Mouse (Mus musculus) C2C12 (cell line): ENCODE data around the gene Grik2. TPM values are rescaled to one million over a fixed set of nuclear protein-coding genes. Genes with fewer than 3 reads are reported as not detected.
"Not testable (repeated sequence)": the region's sequence is repeated elsewhere in the genome, so short reads cannot be mapped to it uniquely, and the experiment has no call there.

Source experiments
- H3K27me3 ChIP-seq: one replicate; pipeline ENCODE4 v1.6.1; 2011; ENCODE audit not compliant: control insufficient read depth, insufficient read depth, insufficient read length
- H3K36me3 ChIP-seq: one replicate; pipeline ENCODE4 v1.6.1; 2011; ENCODE audit not compliant: control insufficient read depth, insufficient read depth
- H3K4me3 ChIP-seq: one replicate; pipeline ENCODE4 v1.5.1; 2011; ENCODE audit warnings: mild to moderate bottlenecking, control low read depth; ENCODE audit not compliant: poor library complexity, insufficient read depth, severe bottlenecking
- H3K79me2 ChIP-seq: one replicate; pipeline ENCODE4 v1.6.1; 2011; ENCODE audit not compliant: control insufficient read depth, insufficient read depth
- H3K79me3 ChIP-seq: one replicate; pipeline ENCODE4 v1.6.1; 2011; ENCODE audit warnings: low read depth, control low read depth
- H3ac ChIP-seq: one replicate; pipeline ENCODE3; 2011; ENCODE audit warnings: low read depth; ENCODE audit not compliant: control insufficient read depth, insufficient read length
- CEBPB ChIP-seq: IDR thresholded peaks from one replicate; pipeline ENCODE4 v1.6.1; 2011; ENCODE audit warnings: low read depth, mild to moderate bottlenecking, control low read depth, moderate library complexity
- CTCF ChIP-seq: IDR thresholded peaks from one replicate; pipeline ENCODE4 v1.5.1; 2011; ENCODE audit not compliant: control insufficient read depth, insufficient read depth, insufficient read length
- FOSL1 ChIP-seq: IDR thresholded peaks from one replicate; pipeline ENCODE4 v1.8.0; 2011; ENCODE audit warnings: mild to moderate bottlenecking, low read length; ENCODE audit not compliant: poor library complexity, insufficient read depth, severe bottlenecking
- MAX ChIP-seq: IDR thresholded peaks from one replicate; pipeline ENCODE4 v1.6.1; 2011; ENCODE audit warnings: mild to moderate bottlenecking, control low read depth
- MYOD1 ChIP-seq: IDR thresholded peaks from one replicate; pipeline ENCODE4 v1.6.1; 2011; ENCODE audit warnings: low read depth; ENCODE audit not compliant: control insufficient read depth, insufficient read length
- MYOG ChIP-seq: IDR thresholded peaks from one replicate; pipeline ENCODE4 v1.6.1; 2011; ENCODE audit not compliant: control insufficient read depth, insufficient read length; ENCODE audit errors: extremely low read depth
- USF1 ChIP-seq: IDR thresholded peaks from one replicate; pipeline ENCODE4 v1.6.1; 2011; ENCODE audit warnings: low read depth, mild to moderate bottlenecking, control low read depth, moderate library complexity
- polyA plus RNA-seq: library from polyadenylated mRNA; unstranded; fragments of >200 nt; fragmentation: generic; extraction: Trizol; gene quantifications from one replicate; pipeline ENCODE4 v1.2.1, GENCODE M21; 2012; ENCODE audit warnings: missing spikeins

The Grik2 gene
- polyA plus RNA-seq, 1 experiment: 0.19 TPM

DNA sequence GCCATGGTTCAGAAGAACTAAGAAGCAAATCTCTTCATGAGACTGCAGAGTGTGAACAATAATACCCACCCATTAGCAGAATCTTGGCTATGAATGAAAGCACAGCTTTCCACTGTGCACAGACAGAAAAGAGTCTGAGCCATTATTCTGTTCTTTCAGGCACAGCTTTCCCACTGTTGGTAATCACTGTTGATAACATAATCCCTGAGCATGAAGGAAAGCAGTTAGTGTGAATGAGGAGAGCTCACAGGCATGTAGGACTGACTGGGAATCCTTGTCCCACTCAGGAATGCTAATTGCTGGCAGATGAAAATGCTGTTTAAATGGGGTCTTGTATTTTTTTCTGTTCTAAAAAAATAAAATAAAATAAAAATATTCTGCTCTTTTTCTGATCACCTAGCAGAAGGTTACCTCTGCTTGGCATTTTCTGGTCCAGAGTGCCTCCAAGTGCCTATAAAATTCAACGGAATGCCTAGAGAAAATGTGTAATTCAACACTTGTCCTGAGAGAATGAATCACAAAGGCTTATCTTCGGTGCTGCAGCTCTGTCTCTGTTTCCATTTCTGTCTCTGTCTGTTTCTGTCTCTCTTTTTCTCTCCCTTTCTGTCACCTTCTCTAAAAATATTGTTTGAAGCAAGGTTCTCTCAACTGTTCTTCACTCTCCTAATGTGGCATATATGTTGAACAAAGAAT is 532.2 kb downstream of the Grik2 start:
- Histone ChIP-seq H3K79me2 (no peaks in the 10 kb centered on the region), H3K36me3 (no peaks in the 10 kb centered on the region), H3ac (no peak overlapping the region), H3K4me3 (no peak overlapping the region), H3K27me3 (no peaks in the 10 kb centered on the region), H3K79me3 (no peaks in the 10 kb centered on the region)
- TF ChIP-seq MYOD1 (no peak), USF1 (no peak), MAX (no peak), FOSL1 (no peak), CEBPB (no peak), MYOG (no peak), CTCF (no peak)

- H3K36me3 ChIP-seq, H3K79me2 ChIP-seq: not testable (repeated sequence)
These were observed 551.2 kb downstream of the Grik2 start for GRCm38 (mm10) chr10:49237356-49237755.

DNA sequence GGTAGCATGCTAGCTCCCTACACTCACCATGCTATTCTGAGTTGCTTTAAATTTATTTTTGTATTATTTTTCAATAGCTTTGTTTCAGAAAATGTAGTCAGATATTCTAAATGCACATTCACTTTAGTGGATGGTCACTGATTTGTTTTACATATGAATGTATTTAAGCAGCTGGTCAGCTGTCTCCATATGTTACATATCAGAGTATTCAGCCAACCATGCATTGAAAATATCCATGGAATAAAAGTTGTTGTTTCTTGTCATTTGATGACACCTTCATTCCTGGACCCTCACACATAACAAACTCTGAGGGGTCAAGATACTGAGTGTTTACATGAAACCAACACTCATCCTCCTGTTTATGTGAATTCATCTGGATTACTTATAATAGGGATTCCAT is 551.7 kb downstream of the Grik2 start:
- H3K79me3 ChIP-seq, H3K79me2 ChIP-seq, H3K27me3 ChIP-seq, H3ac ChIP-seq, H3K4me3 ChIP-seq, H3K36me3 ChIP-seq: not testable (repeated sequence)

More at GRCm38 (mm10) chr10:49237356-49237755, 551.2 kb downstream of the Grik2 start:
- not testable (repeated sequence) for H3K79me3 ChIP-seq, H3K27me3 ChIP-seq, H3K4me3 ChIP-seq, H3ac ChIP-seq

GRCm38 (mm10) chr10:49220096-49220495 is 568.5 kb downstream of the Grik2 start:
- Histone ChIP-seq H3K36me3 (no peaks in the 10 kb centered on the region), H3K27me3 (no peaks in the 10 kb centered on the region), H3K79me2 (no peaks in the 10 kb centered on the region), H3ac (no peak overlapping the region), H3K79me3 (no peaks in the 10 kb centered on the region), H3K4me3 (no peak overlapping the region)
- TF ChIP-seq CTCF (no peak), CEBPB (no peak), USF1 (no peak), MYOD1 (no peak), MYOG (no peak), MAX (no peak), FOSL1 (no peak)

DNA sequence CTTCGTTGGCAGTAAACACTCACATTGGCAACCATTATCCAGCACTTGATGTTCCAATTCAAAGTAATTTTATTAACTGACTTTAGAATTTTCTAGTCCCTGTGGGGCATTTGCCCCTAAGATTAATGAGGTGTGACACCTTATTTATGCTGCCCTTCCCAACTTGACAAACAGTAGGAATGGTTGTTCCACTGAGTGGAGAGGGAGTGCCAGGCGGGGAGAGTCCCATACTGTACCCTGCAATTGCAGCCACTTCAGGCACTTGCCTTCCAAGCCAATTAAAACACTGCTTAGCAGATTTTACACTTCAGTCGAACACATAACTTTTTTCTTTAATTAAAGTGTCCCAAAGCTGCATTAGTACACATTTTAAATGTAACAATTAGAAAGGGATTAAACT is 568.9 kb downstream of the Grik2 start:
- H3ac ChIP-seq: no peak overlapping the region
- TF ChIP-seq FOSL1 (no peak), CEBPB (no peak), MAX (no peak), USF1 (no peak), CTCF (no peak), MYOD1 (no peak), MYOG (no peak)

DNA sequence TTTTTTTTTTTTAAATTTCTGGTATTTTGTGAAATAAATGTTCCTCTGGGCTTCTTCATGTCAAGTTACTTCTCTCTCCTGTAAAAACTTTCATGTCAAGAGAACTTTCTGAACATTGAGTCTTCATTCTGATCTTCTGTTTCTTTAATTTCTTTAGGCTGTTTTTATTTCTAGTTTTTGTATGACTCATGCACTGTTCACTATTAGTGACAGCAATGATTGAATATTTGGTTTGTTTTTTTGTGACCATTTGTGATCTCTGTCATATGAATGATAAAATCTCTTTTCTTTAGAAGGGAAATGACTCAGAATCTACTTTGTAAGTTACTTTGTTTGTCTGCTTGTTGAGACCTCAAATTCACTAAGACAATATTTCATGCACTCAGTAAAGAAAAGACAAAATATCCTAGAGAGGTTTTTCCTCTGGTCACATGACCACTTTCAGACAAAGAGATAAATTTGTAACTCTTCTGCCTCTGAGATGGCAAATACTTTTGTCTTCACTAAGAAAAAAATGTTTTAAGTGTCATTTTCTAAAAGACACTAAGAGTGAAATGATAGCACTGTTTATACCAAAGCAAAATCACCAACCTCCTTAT is 596.7 kb downstream of the Grik2 start:
- Histone ChIP-seq H3K4me3 (no peak overlapping the region), H3ac (no peak overlapping the region), H3K27me3 (no peaks in the 10 kb centered on the region), H3K36me3 (no peaks in the 10 kb centered on the region), H3K79me2 (no peaks in the 10 kb centered on the region), H3K79me3 (no peaks in the 10 kb centered on the region)
- peak; percentile 99 for TF ChIP-seq USF1
- no peak for TF ChIP-seq MYOD1
- no peak for TF ChIP-seq MAX
- TF ChIP-seq FOSL1: peak; percentile 96

More for the DNA sequence above, 568.9 kb downstream of the Grik2 start:
- H3K36me3 ChIP-seq: no peaks in the 10 kb centered on the region
- no peaks in the 10 kb centered on the region for H3K79me2 ChIP-seq
- no peaks in the 10 kb centered on the region for H3K27me3 ChIP-seq
- no peak overlapping the region for H3K4me3 ChIP-seq
- no peaks in the 10 kb centered on the region for H3K79me3 ChIP-seq
